Mouse (Mus musculus) cerebellum, adult 2 months (tissue): ENCODE data around the gene Cdh26.

Source experiments
- CTCF ChIP-seq: fragments of 200-500 bp; IDR thresholded peaks from 2 replicates; pipeline ENCODE4 v1.5.1; 2011; ENCODE audit warnings: low read depth, mild to moderate bottlenecking, control low read depth, low read length, moderate library complexity, borderline replicate concordance; ENCODE audit not compliant: insufficient read depth
- POLR2A ChIP-seq: fragments of 200-500 bp; IDR thresholded peaks from 2 replicates; pipeline ENCODE4 v1.6.1; 2011; ENCODE audit warnings: low read length, control low read depth, borderline replicate concordance; ENCODE audit not compliant: insufficient read depth

DNA sequence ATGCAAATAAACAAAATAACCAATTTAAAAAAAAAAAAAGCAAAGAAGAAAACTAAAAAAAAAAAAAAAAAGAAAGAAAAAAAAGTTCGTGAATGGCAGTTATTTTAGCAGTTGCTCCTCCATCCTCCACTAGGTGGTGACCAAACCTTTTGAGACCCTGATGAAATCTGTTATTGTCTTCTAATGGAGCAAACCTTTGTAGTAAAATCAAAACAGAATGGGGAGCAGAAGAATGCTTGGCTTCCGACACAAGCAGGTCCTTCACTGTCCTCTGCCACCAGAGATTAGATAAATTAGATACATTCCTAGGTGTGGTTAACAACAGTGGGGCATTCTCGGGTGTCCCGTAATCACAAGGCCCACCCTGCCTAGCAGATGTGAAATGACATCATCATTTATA, 4.1 kb upstream of the Cdh26 start:
- no peak for TF ChIP-seq POLR2A
- peak; percentile 9; the same call in 1 of the 2 replicates for TF ChIP-seq CTCF
